Mouse (Mus musculus) embryonic facial prominence, embryonic 11.5 days (tissue): ENCODE measurements around the gene Prrx2. TPM values are rescaled to one million over a fixed set of nuclear protein-coding genes. Genes with fewer than 3 reads are reported as not detected.

Experiments used
- ATAC-seq: fragments of 200-750 bp; cut with Nextera tagmentation; replicated peaks from 2 replicates; pipeline ENCODE4 v1.8.0; 2017; ENCODE audit warnings: low read depth; ENCODE audit not compliant: insufficient number of reproducible peaks, low FRiP score, low TSS enrichment
- DNase-seq: peaks from one replicate; pipeline ENCODE4 v3.0.0-alpha.2; 2015; ENCODE audit warnings: low spot score
- H3K27ac ChIP-seq: fragments of 300-500 bp; sonication (generic); replicated peaks from 2 replicates; pipeline ENCODE4 v1.5.1; 2014; ENCODE audit warnings: mild to moderate bottlenecking, low read depth, low read length, control low read depth
- H3K27me3 ChIP-seq: fragments of 300-500 bp; sonication (generic); 2 replicates; pipeline ENCODE4 v1.6.1; 2014; ENCODE audit warnings: mild to moderate bottlenecking, low read length, moderate library complexity, mixed read lengths; ENCODE audit not compliant: control insufficient read depth, insufficient read depth
- H3K36me3 ChIP-seq: fragments of 300-500 bp; sonication (generic); replicated peaks from 2 replicates; pipeline ENCODE4 v1.6.1; 2014; ENCODE audit warnings: low read depth, mild to moderate bottlenecking, low read length, moderate library complexity, mixed read lengths; ENCODE audit not compliant: control insufficient read depth, insufficient read depth
- H3K4me1 ChIP-seq: fragments of 300-500 bp; sonication (generic); 2 replicates; pipeline ENCODE4 v1.6.1; 2014; ENCODE audit warnings: low read length, mixed read lengths; ENCODE audit not compliant: control insufficient read depth, insufficient read depth
- H3K4me2 ChIP-seq: fragments of 300-500 bp; sonication (generic); 2 replicates; pipeline ENCODE4 v1.6.1; 2014; ENCODE audit warnings: low read depth, mild to moderate bottlenecking, control low read depth, low read length, moderate library complexity
- H3K4me3 ChIP-seq: fragments of 300-500 bp; sonication (generic); 2 replicates; pipeline ENCODE4 v1.5.1; 2014; ENCODE audit warnings: low read depth, low read length, control low read depth
- H3K9ac ChIP-seq: fragments of 300-500 bp; sonication (generic); replicated peaks from 2 replicates; pipeline ENCODE4 v1.6.1; 2014; ENCODE audit warnings: mild to moderate bottlenecking, control low read depth, low read length
- H3K9me3 ChIP-seq: fragments of 300-500 bp; sonication (generic); replicated peaks from 2 replicates; pipeline ENCODE4 v1.6.1; 2016; ENCODE audit warnings: mild to moderate bottlenecking, low read length, inconsistent platforms, mixed read lengths; ENCODE audit not compliant: control insufficient read depth
- WGBS: fragments of 180-500 bp; shearing (Covaris S2); extraction: QIAGEN DNeasy Blood & Tissue Kit; methylation state at CpG from one replicate; pipeline ENCODE4 v1.1.7; 2014; 5-methylcytosine and 5-hydroxymethylcytosine counted together
- polyA plus RNA-seq: library from polyadenylated mRNA; unstranded; fragments of >200 nt; fragmentation: Nextera tagmentation; extraction: Ambion mirVana; gene quantifications from 2 replicates; pipeline ENCODE4 v1.2.1, GENCODE M21; 2014

Gene Prrx2
- polyA plus RNA-seq, 1 experiment from 2014 or later, result 109 TPM

GRCm38 (mm10) chr2:30899397-30900069 lies 64.8 kb downstream of the Prrx2 start:
- Histone ChIP-seq H3K36me3 (no peaks in the 10 kb centered on the region), H3K9me3 (no peaks in the 10 kb centered on the region), H3K9ac (no peak overlapping the region), H3K4me1 (peaks cover 5% of the 10 kb centered on the region), H3K27me3 (no peaks in the 10 kb centered on the region), H3K4me2 (no peak overlapping the region), H3K4me3 (no peak overlapping the region), H3K27ac (no peak overlapping the region)
- no peak for ATAC-seq
- WGBS, result 90% methylated on average over 14 of the region's 14 CpGs
- DNase-seq, result no peak

GRCm38 (mm10) chr2:30901646-30902160 lies 66.9 kb downstream of the Prrx2 start:
- Histone ChIP-seq H3K27ac (no peak overlapping the region), H3K9me3 (no peaks in the 10 kb centered on the region), H3K9ac (no peak overlapping the region), H3K4me3 (no peak overlapping the region), H3K4me2 (no peak overlapping the region; the same call in 1 of the 2 replicates), H3K4me1 (peaks cover 5% of the 10 kb centered on the region), H3K27me3 (no peaks in the 10 kb centered on the region), H3K36me3 (no peaks in the 10 kb centered on the region)
- 51% methylated on average over 6 of the region's 6 CpGs for WGBS
- no peak for ATAC-seq
- DNase-seq, result no peak

GRCm38 (mm10) chr2:30902256-30902655 lies 67.5 kb downstream of the Prrx2 start:
- Histone ChIP-seq H3K4me1 (peaks cover 5% of the 10 kb centered on the region), H3K9ac (peak overlapping the region; percentile 60), H3K27me3 (no peaks in the 10 kb centered on the region), H3K9me3 (no peaks in the 10 kb centered on the region), H3K4me2 (peak overlapping the region; percentile 82), H3K36me3 (no peaks in the 10 kb centered on the region), H3K4me3 (peak overlapping the region; percentile 44), H3K27ac (no peak overlapping the region)
- DNase-seq, result no peak
- ATAC-seq, result no peak
- 23% methylated on average over 8 of the region's 8 CpGs for WGBS

- Histone ChIP-seq H3K4me2 (peak overlapping the region; percentile 82), H3K27me3 (no peaks in the 10 kb centered on the region), H3K4me1 (peaks cover 5% of the 10 kb centered on the region; the same call in 1 of the 2 replicates), H3K36me3 (no peaks in the 10 kb centered on the region), H3K4me3 (peak overlapping the region; percentile 44), H3K9ac (peak overlapping the region; percentile 60), H3K9me3 (no peaks in the 10 kb centered on the region), H3K27ac (no peak overlapping the region)
- ATAC-seq, result peak; percentile 60
- WGBS, result 10% methylated on average over 36 of the region's 37 CpGs
- peak; percentile 69 for DNase-seq
Observed at GRCm38 (mm10) chr2:30902726-30903722, 68.3 kb downstream of the Prrx2 start.

- Histone ChIP-seq H3K27ac (no peak overlapping the region), H3K4me1 (peaks cover 5% of the 10 kb centered on the region; the same call in 1 of the 2 replicates), H3K9ac (no peak overlapping the region), H3K9me3 (no peaks in the 10 kb centered on the region), H3K4me3 (no peak overlapping the region), H3K27me3 (no peaks in the 10 kb centered on the region), H3K4me2 (no peak overlapping the region), H3K36me3 (no peaks in the 10 kb centered on the region)
- 89% methylated on average over 6 of the region's 6 CpGs for WGBS
- DNase-seq, result no peak
- no peak for ATAC-seq
Observed at GRCm38 (mm10) chr2:30904231-30904630, 69.5 kb downstream of the Prrx2 start.

GRCm38 (mm10) chr2:30904991-30905390 lies 70.2 kb downstream of the Prrx2 start:
- no peak for DNase-seq
- WGBS, result 90% methylated on average over 7 of the region's 7 CpGs

GRCm38 (mm10) chr2:30905906-30906305 lies 71.1 kb downstream of the Prrx2 start:
- no peak for ATAC-seq
- H3K9me3 ChIP-seq, result no peaks in the 10 kb centered on the region
- H3K4me2 ChIP-seq, result no peak overlapping the region
- H3K9ac ChIP-seq, result no peak overlapping the region
- H3K27me3 ChIP-seq, result no peaks in the 10 kb centered on the region
- peaks cover 5% of the 10 kb centered on the region; the same call in 1 of the 2 replicates for H3K4me1 ChIP-seq
- H3K27ac ChIP-seq, result no peak overlapping the region
- H3K4me3 ChIP-seq, result no peak overlapping the region
- WGBS, result 78% methylated on average over 8 of the region's 8 CpGs
- no peak for DNase-seq
- no peaks in the 10 kb centered on the region for H3K36me3 ChIP-seq

More at GRCm38 (mm10) chr2:30904991-30905390, 70.2 kb downstream of the Prrx2 start:
- H3K9ac ChIP-seq, result no peak overlapping the region
- no peak overlapping the region for H3K4me2 ChIP-seq
- H3K36me3 ChIP-seq, result no peaks in the 10 kb centered on the region
- peaks cover 5% of the 10 kb centered on the region; the same call in 1 of the 2 replicates for H3K4me1 ChIP-seq
- no peaks in the 10 kb centered on the region for H3K9me3 ChIP-seq
- ATAC-seq, result no peak
- no peaks in the 10 kb centered on the region for H3K27me3 ChIP-seq
- H3K27ac ChIP-seq, result no peak overlapping the region
- H3K4me3 ChIP-seq, result no peak overlapping the region
